Mouse (Mus musculus): ENCODE data around the gene Smyd3. TPM values are rescaled to one million over a fixed set of nuclear protein-coding genes. Genes with fewer than 3 reads are reported as not detected.

Smyd3 gene
- polyA plus RNA-seq, 1 experiment from 2014 or later: 26.3 TPM

GRCm38 (mm10) chr1:179072935-179073654, 444.7 kb downstream of the Smyd3 start:
- DNase-seq (ENCODE audit: low spot score): no peak
- Histone ChIP-seq H3K4me3 (ENCODE audit: low read depth, low read length) (no peak overlapping the region), H3K4me2 (ENCODE audit: low read depth, low read length) (no peak overlapping the region), H3K27me3 (ENCODE audit: control insufficient read depth, insufficient read depth, low read length) (no peaks in the 10 kb centered on the region), H3K9me3 (replicated peaks; ENCODE audit: control insufficient read depth, low read length) (no peaks in the 10 kb centered on the region), H3K27ac (replicated peaks; ENCODE audit: low read depth, low read length) (no peak overlapping the region), H3K4me1 (ENCODE audit: control insufficient read depth, insufficient read depth, low read length) (no peaks in the 10 kb centered on the region), H3K36me3 (replicated peaks; ENCODE audit: control insufficient read depth, insufficient read depth, low read depth, low read length) (no peaks in the 10 kb centered on the region), H3K9ac (replicated peaks; ENCODE audit: low read length) (no peak overlapping the region)
- no peak for ATAC-seq (replicated peaks; ENCODE audit: insufficient number of reproducible peaks, low FRiP score, low TSS enrichment, low read depth)
- WGBS: 69% methylated on average over 11 of the region's 11 CpGs

DNA sequence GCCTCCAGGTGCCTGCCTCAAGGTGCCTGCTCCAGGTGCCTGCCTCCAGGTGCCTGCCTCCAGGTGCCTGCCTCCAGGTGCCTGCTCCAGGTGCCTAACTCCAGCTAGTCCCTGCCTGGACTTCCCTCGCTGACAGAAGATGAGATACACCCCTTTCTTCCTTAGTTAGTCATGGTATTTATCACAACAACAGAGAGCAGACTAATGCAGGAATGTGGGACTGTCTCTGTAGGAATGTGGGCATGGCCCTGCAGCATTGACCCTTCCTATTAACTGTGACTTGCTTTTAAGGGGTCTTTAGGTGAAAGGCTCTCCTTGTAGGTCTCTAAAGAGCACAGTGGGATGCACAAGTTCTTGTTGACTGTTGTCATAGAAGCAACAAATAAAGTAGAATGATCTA, 445.4 kb downstream of the Smyd3 start:
- WGBS: 57% methylated on average over 1 of the region's 1 CpGs
- H3K4me1 ChIP-seq (ENCODE audit: control insufficient read depth, insufficient read depth, low read length): no peaks in the 10 kb centered on the region

GRCm38 (mm10) chr1:179068990-179069389, 448.9 kb downstream of the Smyd3 start:
- Histone ChIP-seq H3K4me3 (ENCODE audit: low read depth, low read length) (no peak overlapping the region), H3K9me3 (replicated peaks; ENCODE audit: control insufficient read depth, low read length) (no peaks in the 10 kb centered on the region), H3K27me3 (ENCODE audit: control insufficient read depth, insufficient read depth, low read length) (no peaks in the 10 kb centered on the region), H3K27ac (replicated peaks; ENCODE audit: low read depth, low read length) (no peak overlapping the region), H3K36me3 (replicated peaks; ENCODE audit: control insufficient read depth, insufficient read depth, low read depth, low read length) (no peaks in the 10 kb centered on the region), H3K9ac (replicated peaks; ENCODE audit: low read length) (no peak overlapping the region), H3K4me1 (ENCODE audit: control insufficient read depth, insufficient read depth, low read length) (no peaks in the 10 kb centered on the region), H3K4me2 (ENCODE audit: low read depth, low read length) (no peak overlapping the region)
- 97% methylated on average over 1 of the region's 1 CpGs for WGBS
- no peak for DNase-seq (ENCODE audit: low spot score)
- ATAC-seq (replicated peaks; ENCODE audit: insufficient number of reproducible peaks, low FRiP score, low TSS enrichment, low read depth): no peak

More for the DNA sequence above, 445.4 kb downstream of the Smyd3 start:
- ATAC-seq (replicated peaks; ENCODE audit: insufficient number of reproducible peaks, low FRiP score, low TSS enrichment, low read depth) (no peak), DNase-seq (ENCODE audit: low spot score) (no peak)
- Histone ChIP-seq H3K4me3 (ENCODE audit: low read depth, low read length) (no peak overlapping the region), H3K36me3 (replicated peaks; ENCODE audit: control insufficient read depth, insufficient read depth, low read depth, low read length) (no peaks in the 10 kb centered on the region), H3K27ac (replicated peaks; ENCODE audit: low read depth, low read length) (no peak overlapping the region), H3K4me2 (ENCODE audit: low read depth, low read length) (no peak overlapping the region), H3K9me3 (replicated peaks; ENCODE audit: control insufficient read depth, low read length) (no peaks in the 10 kb centered on the region), H3K9ac (replicated peaks; ENCODE audit: low read length) (no peak overlapping the region), H3K27me3 (ENCODE audit: control insufficient read depth, insufficient read depth, low read length) (no peaks in the 10 kb centered on the region)

- Histone ChIP-seq H3K4me1 (ENCODE audit: control insufficient read depth, insufficient read depth, low read length) (peaks cover 15% of the 10 kb centered on the region), H3K4me2 (ENCODE audit: low read depth, low read length) (no peak overlapping the region), H3K9ac (replicated peaks; ENCODE audit: low read length) (no peak overlapping the region), H3K27me3 (ENCODE audit: control insufficient read depth, insufficient read depth, low read length) (no peaks in the 10 kb centered on the region), H3K27ac (replicated peaks; ENCODE audit: low read depth, low read length) (no peak overlapping the region), H3K9me3 (replicated peaks; ENCODE audit: control insufficient read depth, low read length) (no peaks in the 10 kb centered on the region), H3K36me3 (replicated peaks; ENCODE audit: control insufficient read depth, insufficient read depth, low read depth, low read length) (no peaks in the 10 kb centered on the region), H3K4me3 (ENCODE audit: low read depth, low read length) (no peak overlapping the region)
- no peak for DNase-seq (ENCODE audit: low spot score)
- no peak for ATAC-seq (replicated peaks; ENCODE audit: insufficient number of reproducible peaks, low FRiP score, low TSS enrichment, low read depth)
- WGBS: 82% methylated on average over 2 of the region's 2 CpGs
Observed at GRCm38 (mm10) chr1:179065294-179065601, 452.6 kb downstream of the Smyd3 start.

GRCm38 (mm10) chr1:179064601-179065293, 453.1 kb downstream of the Smyd3 start:
- H3K4me2 ChIP-seq (ENCODE audit: low read depth, low read length): no peak overlapping the region
- 89% methylated on average over 14 of the region's 14 CpGs for WGBS
- H3K9ac ChIP-seq (replicated peaks; ENCODE audit: low read length): no peak overlapping the region
- H3K9me3 ChIP-seq (replicated peaks; ENCODE audit: control insufficient read depth, low read length): no peaks in the 10 kb centered on the region
- no peaks in the 10 kb centered on the region for H3K36me3 ChIP-seq (replicated peaks; ENCODE audit: control insufficient read depth, insufficient read depth, low read depth, low read length)
- DNase-seq (ENCODE audit: low spot score): no peak
- no peaks in the 10 kb centered on the region for H3K27me3 ChIP-seq (ENCODE audit: control insufficient read depth, insufficient read depth, low read length)
- no peak for ATAC-seq (replicated peaks; ENCODE audit: insufficient number of reproducible peaks, low FRiP score, low TSS enrichment, low read depth)
- H3K4me3 ChIP-seq (ENCODE audit: low read depth, low read length): no peak overlapping the region
- H3K4me1 ChIP-seq (ENCODE audit: control insufficient read depth, insufficient read depth, low read length): peaks cover 15% of the 10 kb centered on the region
- H3K27ac ChIP-seq (replicated peaks; ENCODE audit: low read depth, low read length): no peak overlapping the region

- Histone ChIP-seq H3K4me2 (ENCODE audit: low read depth, low read length) (no peak overlapping the region), H3K27ac (replicated peaks; ENCODE audit: low read depth, low read length) (peak overlapping the region; percentile 25; the same call in 1 of the 2 replicates)
- no peak for ATAC-seq (replicated peaks; ENCODE audit: insufficient number of reproducible peaks, low FRiP score, low TSS enrichment, low read depth)
Observed at GRCm38 (mm10) chr1:179061759-179062168, 456.1 kb downstream of the Smyd3 start.

GRCm38 (mm10) chr1:179061053-179061452, 456.8 kb downstream of the Smyd3 start:
- Histone ChIP-seq H3K36me3 (replicated peaks; ENCODE audit: control insufficient read depth, insufficient read depth, low read depth, low read length) (no peaks in the 10 kb centered on the region), H3K27ac (replicated peaks; ENCODE audit: low read depth, low read length) (peak overlapping the region; percentile 74), H3K9ac (replicated peaks; ENCODE audit: low read length) (no peak overlapping the region), H3K27me3 (ENCODE audit: control insufficient read depth, insufficient read depth, low read length) (no peaks in the 10 kb centered on the region), H3K4me3 (ENCODE audit: low read depth, low read length) (no peak overlapping the region), H3K4me1 (ENCODE audit: control insufficient read depth, insufficient read depth, low read length) (peaks cover 15% of the 10 kb centered on the region), H3K4me2 (ENCODE audit: low read depth, low read length) (no peak overlapping the region), H3K9me3 (replicated peaks; ENCODE audit: control insufficient read depth, low read length) (no peaks in the 10 kb centered on the region)
- ATAC-seq (replicated peaks; ENCODE audit: insufficient number of reproducible peaks, low FRiP score, low TSS enrichment, low read depth) (no peak), DNase-seq (ENCODE audit: low spot score) (no peak)
- 73% methylated on average over 4 of the region's 4 CpGs for WGBS

More at GRCm38 (mm10) chr1:179061759-179062168, 456.1 kb downstream of the Smyd3 start:
- H3K4me3 ChIP-seq (ENCODE audit: low read depth, low read length): no peak overlapping the region
- H3K27me3 ChIP-seq (ENCODE audit: control insufficient read depth, insufficient read depth, low read length): no peaks in the 10 kb centered on the region
- no peaks in the 10 kb centered on the region for H3K9me3 ChIP-seq (replicated peaks; ENCODE audit: control insufficient read depth, low read length)
- peak; percentile 74 for DNase-seq (ENCODE audit: low spot score)
- H3K4me1 ChIP-seq (ENCODE audit: control insufficient read depth, insufficient read depth, low read length): peaks cover 15% of the 10 kb centered on the region
- peak overlapping the region; percentile 34; the same call in 1 of the 2 replicates for H3K9ac ChIP-seq (replicated peaks; ENCODE audit: low read length)
- H3K36me3 ChIP-seq (replicated peaks; ENCODE audit: control insufficient read depth, insufficient read depth, low read depth, low read length): no peaks in the 10 kb centered on the region
- WGBS: 25% methylated on average over 9 of the region's 9 CpGs
